Mouse (Mus musculus): ENCODE results near the gene Zbtb2.

Zbtb2 gene

GRCm38 (mm10) chr10:4332228-4332979 is 55.5 kb downstream of the Zbtb2 start:
- DNase-seq: peak; percentile 31

- DNase-seq: no peak
These were observed 60.2 kb downstream of the Zbtb2 start for GRCm38 (mm10) chr10:4327716-4328115.

- DNase-seq: no peak
These were observed 62.3 kb downstream of the Zbtb2 start for GRCm38 (mm10) chr10:4325562-4325961.

- DNase-seq: no peak
These were observed 64.0 kb downstream of the Zbtb2 start for GRCm38 (mm10) chr10:4323885-4324284.

Data from embryo, embryonic 11 days (tissue).